Mouse (Mus musculus): Measurements from ENCODE around the gene Zfp747. TPM values are rescaled to one million over a fixed set of nuclear protein-coding genes. Genes with fewer than 3 reads are reported as not detected.
"Not testable (repeated sequence)": the region's sequence is repeated elsewhere in the genome, so short reads cannot be mapped to it uniquely, and the experiment has no call there.

Gene Zfp747
- polyA plus RNA-seq, 1 experiment from 2014 or later = 10.3 TPM

DNA sequence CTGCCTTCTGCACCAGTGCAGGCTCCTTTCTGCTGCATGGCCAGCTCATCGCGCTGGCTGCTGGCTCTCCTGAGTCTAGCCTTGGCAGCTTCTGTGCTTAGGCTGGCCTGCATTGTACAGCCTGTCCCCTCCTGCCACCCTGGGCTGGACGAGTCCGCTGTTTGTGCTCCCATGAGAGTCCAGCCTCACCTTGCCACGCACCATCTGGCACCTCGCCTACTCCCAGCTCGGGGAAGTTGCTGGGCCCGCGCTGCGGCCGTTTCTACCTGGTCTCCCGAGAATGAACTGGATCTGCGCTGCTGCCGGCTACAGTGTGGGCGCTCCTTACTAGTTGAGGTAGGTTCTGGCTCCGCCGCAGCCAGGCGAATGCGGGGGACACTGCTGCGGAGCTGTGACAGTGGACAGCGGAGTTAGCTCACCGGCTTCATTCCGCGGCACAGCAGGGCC lies 12.4 kb downstream of the Zfp747 start:
- Histone ChIP-seq H3K27me3 (replicated peaks) (peaks cover 14% of the 10 kb centered on the region; the same call in 1 of the 2 replicates), H3K36me3 (replicated peaks) (no peaks in the 10 kb centered on the region), H3K4me1 (peaks cover 12% of the 10 kb centered on the region), H3K9me3 (no peaks in the 10 kb centered on the region), H3K4me2 (peak overlapping the region; percentile 85), H3K4me3 (peak overlapping the region; percentile 38), H3K27ac (peak overlapping the region; percentile 6), H3K9ac (peak overlapping the region; percentile 45)
- WGBS = under 1% methylated on average over 24 of the region's 24 CpGs
- ATAC-seq (replicated peaks) = no peak

DNA sequence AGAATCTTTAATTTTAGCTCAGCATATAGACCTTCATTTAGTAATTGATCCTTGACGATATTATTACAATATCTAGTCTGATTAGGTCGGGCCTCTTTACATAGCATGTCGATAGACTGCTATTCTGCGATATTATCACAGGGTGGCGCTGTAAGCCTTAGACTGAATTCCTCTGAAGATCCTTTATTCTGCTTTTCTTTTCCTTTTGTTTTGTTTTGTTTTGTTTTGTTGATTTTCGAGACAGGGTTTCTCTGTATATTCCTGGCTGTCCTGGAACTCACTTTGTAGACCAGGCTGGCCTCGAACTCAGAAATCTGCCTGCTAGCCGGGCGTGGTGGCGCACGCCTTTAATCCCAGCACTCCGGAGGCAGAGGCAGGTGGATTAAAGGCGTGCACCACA lies 13.4 kb downstream of the Zfp747 start:
- H3K4me3 ChIP-seq; H3K36me3 ChIP-seq (replicated peaks); ATAC-seq (replicated peaks); H3K9ac ChIP-seq; H3K9me3 ChIP-seq; H3K27ac ChIP-seq: not testable (repeated sequence)
- Histone ChIP-seq H3K27me3 (replicated peaks) (peaks cover 14% of the 10 kb centered on the region; the same call in 1 of the 2 replicates), H3K4me1 (peaks cover 12% of the 10 kb centered on the region), H3K4me2 (peak overlapping the region; percentile 29)
- 9% methylated on average over 13 of the region's 13 CpGs for WGBS

DNA sequence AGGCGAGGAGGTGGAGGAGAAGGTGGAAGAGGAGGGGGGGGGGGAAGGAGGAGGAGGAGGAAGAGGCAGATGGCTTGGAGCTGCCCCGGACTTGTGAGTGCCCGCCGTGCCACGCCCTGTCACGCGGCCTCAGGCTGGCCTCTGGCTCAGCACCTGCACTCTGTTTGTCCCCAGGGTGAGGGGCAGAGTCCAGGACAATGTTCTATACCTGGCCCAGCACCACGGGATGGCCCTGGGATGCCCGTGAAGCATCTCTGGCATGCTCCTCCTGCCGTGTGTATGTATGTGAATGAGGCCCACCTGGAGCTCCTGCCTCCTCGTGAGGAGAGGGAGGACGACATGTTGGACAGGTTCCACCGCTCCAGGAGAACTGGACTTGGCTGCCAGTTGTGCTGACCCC lies 14.4 kb downstream of the Zfp747 start:
- no peak overlapping the region for H3K4me3 ChIP-seq

DNA sequence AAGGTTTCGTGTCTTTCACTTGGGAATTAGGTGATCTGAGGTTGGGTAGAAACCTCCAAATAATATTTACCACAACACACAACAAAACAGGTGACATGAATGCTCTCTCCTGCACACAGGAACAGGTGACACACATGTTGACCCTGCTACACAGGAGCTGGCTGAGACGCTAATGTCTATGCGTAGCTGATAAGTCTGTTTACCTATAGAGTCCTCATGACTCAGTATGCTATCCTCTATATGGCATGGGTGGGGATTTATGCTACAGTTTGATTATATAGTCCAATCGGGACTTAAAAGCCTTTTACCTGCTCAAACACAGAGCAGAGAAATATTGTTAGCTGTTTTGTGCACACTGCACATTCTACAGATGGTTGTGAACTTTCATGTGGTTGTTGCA lies 15.6 kb downstream of the Zfp747 start:
- H3K4me1 ChIP-seq = peaks cover 12% of the 10 kb centered on the region
- no peak overlapping the region for H3K4me2 ChIP-seq
- ATAC-seq (replicated peaks) = no peak
- no peaks in the 10 kb centered on the region for H3K9me3 ChIP-seq
- H3K27ac ChIP-seq = no peak overlapping the region
- H3K36me3 ChIP-seq (replicated peaks) = no peaks in the 10 kb centered on the region
- no peak overlapping the region for H3K9ac ChIP-seq
- WGBS = 81% methylated on average over 4 of the region's 4 CpGs
- H3K27me3 ChIP-seq (replicated peaks) = peaks cover 14% of the 10 kb centered on the region; the same call in 1 of the 2 replicates
- H3K4me3 ChIP-seq = no peak overlapping the region

More for the DNA sequence above, 14.4 kb downstream of the Zfp747 start:
- Histone ChIP-seq H3K27ac (no peak overlapping the region), H3K9ac (no peak overlapping the region; the same call in 1 of the 2 replicates), H3K9me3 (no peaks in the 10 kb centered on the region), H3K4me1 (peaks cover 12% of the 10 kb centered on the region), H3K27me3 (replicated peaks) (peaks cover 14% of the 10 kb centered on the region; the same call in 1 of the 2 replicates), H3K36me3 (replicated peaks) (no peaks in the 10 kb centered on the region), H3K4me2 (no peak overlapping the region)
- no peak for ATAC-seq (replicated peaks)
- 55% methylated on average over 13 of the region's 13 CpGs for WGBS

DNA sequence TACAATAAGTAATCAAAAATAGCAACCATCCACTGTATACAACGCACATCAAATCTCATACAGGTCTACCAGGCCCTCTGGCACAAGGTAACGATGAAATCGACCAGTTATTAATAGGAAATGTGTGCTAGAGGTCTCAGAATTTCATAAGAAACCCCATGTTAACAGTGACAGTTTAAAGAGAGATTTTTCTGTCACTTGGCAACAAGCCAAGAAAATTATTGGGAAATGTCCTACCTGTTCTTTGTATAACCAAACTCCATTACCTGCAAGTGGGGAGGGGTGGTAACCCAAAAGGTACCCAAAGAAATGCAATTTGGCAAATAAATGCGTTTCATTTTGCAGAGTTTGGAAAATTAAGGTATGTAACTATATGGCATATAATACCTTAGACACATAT lies 17.4 kb downstream of the Zfp747 start:
- Histone ChIP-seq H3K9ac (no peak overlapping the region), H3K27me3 (replicated peaks) (peaks cover 14% of the 10 kb centered on the region; the same call in 1 of the 2 replicates), H3K4me1 (peaks cover 4% of the 10 kb centered on the region), H3K27ac (no peak overlapping the region), H3K4me3 (no peak overlapping the region), H3K36me3 (replicated peaks) (no peaks in the 10 kb centered on the region), H3K9me3 (no peaks in the 10 kb centered on the region), H3K4me2 (no peak overlapping the region)
- 77% methylated on average over 4 of the region's 4 CpGs for WGBS
- ATAC-seq (replicated peaks) = no peak

DNA sequence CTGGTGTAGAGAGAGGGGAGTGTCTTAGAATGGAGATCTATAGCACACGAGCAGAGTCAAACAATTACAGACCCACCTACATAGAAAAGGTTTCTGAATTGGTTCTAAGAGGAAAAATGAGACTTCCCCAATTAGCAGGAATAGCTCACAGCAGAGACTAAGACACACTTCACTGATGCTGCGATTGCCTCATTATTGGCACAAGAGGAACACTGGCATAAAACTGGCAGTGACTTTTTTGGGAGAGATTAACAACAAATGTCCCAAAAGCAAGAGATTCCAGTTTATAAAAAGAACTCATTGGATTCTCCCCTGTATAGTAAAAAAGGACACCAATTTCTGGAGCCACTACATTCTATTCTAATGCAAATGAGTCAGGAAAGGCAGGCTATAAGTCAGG lies 18.0 kb downstream of the Zfp747 start:
- no peak overlapping the region for H3K27ac ChIP-seq
- ATAC-seq (replicated peaks) = no peak
- H3K4me1 ChIP-seq = no peaks in the 10 kb centered on the region
- H3K27me3 ChIP-seq (replicated peaks) = peaks cover 14% of the 10 kb centered on the region; the same call in 1 of the 2 replicates
- WGBS = 63% methylated on average over 2 of the region's 2 CpGs
- no peaks in the 10 kb centered on the region for H3K9me3 ChIP-seq
- no peak overlapping the region for H3K9ac ChIP-seq
- H3K4me2 ChIP-seq = no peak overlapping the region
- H3K36me3 ChIP-seq (replicated peaks) = no peaks in the 10 kb centered on the region
- H3K4me3 ChIP-seq = no peak overlapping the region

DNA sequence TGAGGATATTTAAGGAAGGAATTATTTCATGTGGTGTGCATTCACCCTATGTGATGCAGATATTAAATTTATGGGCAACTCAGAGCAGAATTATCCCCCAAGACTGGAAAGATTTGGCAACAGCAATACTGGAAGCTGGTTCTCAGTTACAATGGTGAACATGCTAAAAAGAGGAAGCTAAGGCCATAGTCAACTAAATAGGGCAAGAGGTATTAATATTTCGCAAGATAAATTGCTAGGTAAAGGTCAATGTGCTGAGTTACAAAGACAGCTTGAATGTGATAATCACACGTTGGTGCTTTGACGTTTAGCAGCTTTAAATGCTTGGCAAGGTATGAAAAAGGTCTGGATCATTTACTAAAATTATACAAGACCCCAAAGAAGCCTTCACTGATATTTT lies 20.1 kb downstream of the Zfp747 start:
- Histone ChIP-seq H3K9ac (no peak overlapping the region), H3K9me3 (no peaks in the 10 kb centered on the region), H3K4me1 (no peaks in the 10 kb centered on the region), H3K27me3 (replicated peaks) (peaks cover 7% of the 10 kb centered on the region; the same call in 1 of the 2 replicates), H3K36me3 (replicated peaks) (no peaks in the 10 kb centered on the region), H3K4me3 (no peak overlapping the region), H3K27ac (no peak overlapping the region), H3K4me2 (no peak overlapping the region)
- no peak for ATAC-seq (replicated peaks)
- 71% methylated on average over 3 of the region's 3 CpGs for WGBS

DNA sequence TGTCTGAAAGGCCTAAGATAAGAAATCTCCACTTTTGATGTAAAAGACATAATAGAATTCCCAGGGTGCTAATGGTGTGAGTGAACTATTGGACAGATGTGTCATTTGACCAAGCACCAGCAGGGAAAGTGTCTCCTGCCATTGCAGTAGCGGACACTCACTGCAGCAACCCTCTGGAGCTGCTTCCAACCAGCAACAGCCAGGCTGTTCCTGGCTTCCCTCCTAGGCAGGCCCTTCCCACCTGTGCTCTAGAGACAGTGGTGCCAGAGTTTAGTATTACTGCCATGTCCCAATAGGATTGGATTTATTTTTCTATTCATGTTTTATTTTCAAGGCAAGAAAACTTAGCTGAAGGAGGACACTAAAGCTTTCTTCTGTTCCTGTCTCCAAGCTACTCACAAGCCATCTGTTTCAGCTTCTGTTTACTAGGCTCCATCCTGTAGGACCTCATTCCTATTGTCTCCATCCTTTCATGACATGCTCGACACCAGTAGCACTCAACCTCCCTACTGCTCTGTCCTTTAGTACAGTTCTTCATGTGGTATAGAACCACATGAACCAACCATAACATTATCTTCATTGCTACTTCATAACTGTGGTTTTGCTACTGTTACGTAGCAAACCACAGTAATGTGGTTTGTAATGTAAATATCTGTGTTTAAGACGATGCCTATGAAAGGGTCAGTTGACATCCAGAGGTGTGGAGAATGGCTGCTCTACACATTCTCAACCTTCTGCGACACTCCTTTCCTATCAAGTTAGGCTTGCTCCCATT lies 24.4 kb downstream of the Zfp747 start:
- WGBS = 85% methylated on average over 5 of the region's 5 CpGs
- ATAC-seq (replicated peaks) = no peak

DNA sequence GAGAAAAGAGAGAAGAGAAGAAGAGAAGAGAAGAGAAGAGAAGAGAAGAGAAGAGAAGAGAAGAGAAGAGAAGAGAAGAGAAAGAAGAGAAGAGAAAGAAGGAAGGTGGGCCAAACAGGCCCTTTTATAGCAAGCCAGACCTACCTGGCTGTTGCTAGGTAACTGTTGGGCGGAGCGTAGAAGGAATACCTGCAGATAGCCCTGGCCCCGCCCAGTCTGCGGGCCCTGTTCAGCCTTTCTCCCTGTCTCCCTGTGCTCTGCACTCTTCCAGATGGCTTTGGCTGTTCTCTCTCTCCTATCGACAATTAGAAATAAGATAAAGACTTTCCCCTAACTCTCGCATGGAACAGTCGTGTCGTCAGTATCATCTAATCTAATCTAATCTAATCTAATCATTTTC lies 29.2 kb downstream of the Zfp747 start:
- Histone ChIP-seq H3K9ac (peak overlapping the region; percentile 83; the same call in 1 of the 2 replicates), H3K27me3 (replicated peaks) (no peaks in the 10 kb centered on the region), H3K4me2 (peak overlapping the region; percentile 78), H3K4me1 (peaks cover 19% of the 10 kb centered on the region), H3K27ac (no peak overlapping the region), H3K36me3 (replicated peaks) (peaks cover 11% of the 10 kb centered on the region), H3K9me3 (no peaks in the 10 kb centered on the region), H3K4me3 (peak overlapping the region; percentile 88)
- 18% methylated on average over 8 of the region's 8 CpGs for WGBS
- ATAC-seq (replicated peaks) = no peak

More for the DNA sequence above, 24.4 kb downstream of the Zfp747 start:
- H3K27me3 ChIP-seq (replicated peaks) = no peaks in the 10 kb centered on the region; the same call in 1 of the 2 replicates
- H3K36me3 ChIP-seq (replicated peaks) = no peaks in the 10 kb centered on the region
- no peak overlapping the region for H3K4me2 ChIP-seq
- no peak overlapping the region for H3K9ac ChIP-seq
- no peaks in the 10 kb centered on the region for H3K9me3 ChIP-seq
- no peak overlapping the region for H3K4me3 ChIP-seq
- no peak overlapping the region for H3K27ac ChIP-seq
- peaks cover 7% of the 10 kb centered on the region for H3K4me1 ChIP-seq

DNA sequence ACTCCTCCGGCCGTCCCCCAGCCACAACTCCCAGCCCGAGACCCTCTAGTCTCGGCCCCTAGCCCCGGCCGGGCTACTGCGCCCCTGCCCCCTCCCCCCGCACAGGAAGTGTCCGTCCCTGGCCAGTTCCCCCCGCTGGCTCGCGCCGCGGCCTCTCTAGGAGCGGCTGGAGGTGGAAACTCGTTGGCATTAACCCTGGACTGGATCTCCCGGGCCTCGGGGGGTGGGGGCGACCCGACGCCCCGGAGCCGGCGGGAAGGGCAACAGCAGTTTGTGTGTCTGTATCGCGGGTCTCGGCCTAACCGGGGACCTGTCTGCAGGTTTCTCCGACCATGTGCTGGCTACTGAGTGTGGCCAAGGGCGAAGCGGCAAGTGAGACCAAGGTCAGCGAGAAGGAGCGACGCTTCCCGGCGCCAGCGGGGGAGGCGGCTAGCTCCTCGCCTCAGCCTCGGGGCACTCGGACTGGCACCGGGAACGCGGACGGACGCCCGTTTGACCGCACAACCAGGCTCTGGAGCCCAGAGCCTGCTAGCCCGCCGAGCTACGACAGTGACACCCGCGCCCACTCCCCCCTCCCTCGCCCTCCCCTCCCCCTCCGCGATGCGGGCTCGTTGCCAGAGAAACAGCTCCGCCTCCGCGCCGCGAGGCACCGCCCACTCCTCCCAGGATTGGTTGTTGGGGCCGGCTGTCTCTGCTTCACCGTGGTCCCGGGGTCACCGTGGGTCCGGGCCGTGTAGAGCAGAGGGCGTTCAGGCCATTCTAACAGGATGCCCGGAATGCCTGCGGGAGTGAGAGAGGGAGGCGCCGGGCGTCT lies 30.1 kb downstream of the Zfp747 start, which contains the start of gene Zfp768:
Zfp768 (minus strand) TSS at position 78 of the 814 bp plus-strand sequence.
- Histone ChIP-seq H3K36me3 (replicated peaks) (peaks cover 13% of the 10 kb centered on the region), H3K4me3 (peak within 1 kb of the TSS; percentile 88), H3K4me1 (peaks cover 19% of the 10 kb centered on the region), H3K27me3 (replicated peaks) (no peaks in the 10 kb centered on the region), H3K4me2 (peak within 1 kb of the TSS; percentile 78), H3K9ac (peak within 1 kb of the TSS; percentile 83), H3K27ac (peak within 1 kb of the TSS; percentile 91), H3K9me3 (no peaks in the 10 kb centered on the region)
- WGBS = under 1% methylated on average over 71 of the region's 76 CpGs
- ATAC-seq (replicated peaks) = peak; percentile 95

DNA sequence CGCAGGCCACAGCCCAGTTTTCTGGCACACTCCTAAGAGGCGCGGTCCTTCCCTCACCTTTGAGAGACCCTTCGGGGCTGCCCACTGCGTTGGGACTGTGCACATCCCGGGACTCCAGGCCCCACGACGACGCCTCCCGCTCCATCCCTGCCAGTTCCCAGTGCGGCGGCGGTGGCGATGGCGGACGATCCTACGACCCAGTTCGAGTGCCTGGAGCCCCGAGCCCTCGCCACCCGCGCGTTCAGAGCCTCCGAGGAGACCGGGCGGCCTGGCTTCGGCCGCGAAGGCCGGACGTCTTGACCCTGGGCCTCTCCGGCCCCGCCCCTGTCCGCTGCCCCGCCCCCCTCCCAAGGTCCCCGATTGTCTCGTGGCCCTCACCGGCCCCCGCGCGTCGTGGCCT lies 30.8 kb downstream of the Zfp747 start:
- under 1% methylated on average over 36 of the region's 42 CpGs for WGBS
- ATAC-seq (replicated peaks) = peak; percentile 58
- H3K4me3 ChIP-seq = peak overlapping the region; percentile 88
- peak overlapping the region; percentile 83 for H3K9ac ChIP-seq
- no peaks in the 10 kb centered on the region for H3K27me3 ChIP-seq (replicated peaks)
- H3K4me2 ChIP-seq = peak overlapping the region; percentile 78
- peak overlapping the region; percentile 91 for H3K27ac ChIP-seq
- peaks cover 13% of the 10 kb centered on the region for H3K36me3 ChIP-seq (replicated peaks)
- no peaks in the 10 kb centered on the region for H3K9me3 ChIP-seq
- peaks cover 19% of the 10 kb centered on the region for H3K4me1 ChIP-seq

DNA sequence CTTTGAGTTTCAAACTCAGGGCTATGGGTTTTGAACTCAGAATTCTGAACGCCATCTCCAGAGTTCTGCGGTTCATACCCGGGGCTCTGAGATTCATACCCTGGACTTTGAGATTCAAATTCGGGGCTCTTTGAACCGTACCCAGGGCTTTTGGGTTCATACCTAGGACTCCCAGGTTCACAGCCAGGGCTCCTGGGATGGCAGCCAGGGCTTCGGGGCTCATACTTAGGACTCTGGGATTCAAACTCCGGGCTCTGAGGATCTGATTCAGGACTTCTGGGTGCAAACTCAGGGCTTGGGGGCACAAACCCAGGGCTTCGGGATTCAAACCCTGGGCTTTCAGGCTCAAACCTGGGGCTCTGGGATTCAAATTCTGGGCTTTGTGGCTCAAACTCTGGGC lies 31.5 kb downstream of the Zfp747 start:
- H3K9ac ChIP-seq = peak overlapping the region; percentile 83
- H3K36me3 ChIP-seq (replicated peaks) = peaks cover 13% of the 10 kb centered on the region
- no peaks in the 10 kb centered on the region for H3K9me3 ChIP-seq
- ATAC-seq (replicated peaks) = no peak
- H3K27me3 ChIP-seq (replicated peaks) = no peaks in the 10 kb centered on the region
- WGBS = 89% methylated on average over 8 of the region's 8 CpGs
- no peak overlapping the region for H3K27ac ChIP-seq
- peaks cover 19% of the 10 kb centered on the region for H3K4me1 ChIP-seq
- H3K4me3 ChIP-seq = peak overlapping the region; percentile 88
- peak overlapping the region; percentile 78 for H3K4me2 ChIP-seq
